Mouse (Mus musculus) cortical plate, adult 2 months (tissue): ENCODE data around the gene AY761185.
"Not testable (repeated sequence)": the region's sequence is repeated elsewhere in the genome, so short reads cannot be mapped to it uniquely, and the experiment has no call there.

Experiments
- CTCF ChIP-seq: fragments of 200-500 bp; IDR thresholded peaks from 2 replicates; pipeline ENCODE4 v1.5.1; 2011; ENCODE audit warnings: mild to moderate bottlenecking, control low read depth, low read length; ENCODE audit not compliant: insufficient read depth; ENCODE audit errors: extremely low read depth
- POLR2A ChIP-seq: fragments of 200-500 bp; IDR thresholded peaks from 2 replicates; pipeline ENCODE4 v1.6.1; 2011; ENCODE audit warnings: mild to moderate bottlenecking, low read length, control low read depth; ENCODE audit not compliant: insufficient read depth; ENCODE audit errors: extremely low read depth

DNA sequence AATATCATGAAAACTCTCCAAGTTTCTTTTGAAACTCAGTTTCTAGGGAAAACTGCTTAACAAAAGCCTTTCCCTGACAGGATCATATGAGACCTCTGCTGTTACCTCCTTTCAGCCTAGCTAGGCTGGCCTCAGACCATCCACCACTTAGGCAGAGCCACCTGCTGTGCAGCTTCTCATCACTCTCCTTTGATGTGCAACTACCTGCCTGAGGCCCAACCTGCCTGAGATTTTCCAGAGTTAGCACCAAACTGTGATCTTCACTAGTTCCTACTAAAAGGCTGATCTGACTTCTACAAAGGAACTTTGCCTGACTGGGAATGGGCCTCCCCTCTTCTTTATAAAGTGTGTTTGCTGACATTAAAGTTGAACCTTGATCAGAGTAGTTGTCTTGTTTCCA, 49.5 kb upstream of the AY761185 start:
- not testable (repeated sequence) for TF ChIP-seq CTCF, POLR2A
